Mouse (Mus musculus): Measurements from ENCODE around the gene Gse1. TPM values are rescaled to one million over a fixed set of nuclear protein-coding genes. Genes with fewer than 3 reads are reported as not detected.

The Gse1 gene
- polyA plus RNA-seq, 1 experiment = 57.1 TPM

DNA sequence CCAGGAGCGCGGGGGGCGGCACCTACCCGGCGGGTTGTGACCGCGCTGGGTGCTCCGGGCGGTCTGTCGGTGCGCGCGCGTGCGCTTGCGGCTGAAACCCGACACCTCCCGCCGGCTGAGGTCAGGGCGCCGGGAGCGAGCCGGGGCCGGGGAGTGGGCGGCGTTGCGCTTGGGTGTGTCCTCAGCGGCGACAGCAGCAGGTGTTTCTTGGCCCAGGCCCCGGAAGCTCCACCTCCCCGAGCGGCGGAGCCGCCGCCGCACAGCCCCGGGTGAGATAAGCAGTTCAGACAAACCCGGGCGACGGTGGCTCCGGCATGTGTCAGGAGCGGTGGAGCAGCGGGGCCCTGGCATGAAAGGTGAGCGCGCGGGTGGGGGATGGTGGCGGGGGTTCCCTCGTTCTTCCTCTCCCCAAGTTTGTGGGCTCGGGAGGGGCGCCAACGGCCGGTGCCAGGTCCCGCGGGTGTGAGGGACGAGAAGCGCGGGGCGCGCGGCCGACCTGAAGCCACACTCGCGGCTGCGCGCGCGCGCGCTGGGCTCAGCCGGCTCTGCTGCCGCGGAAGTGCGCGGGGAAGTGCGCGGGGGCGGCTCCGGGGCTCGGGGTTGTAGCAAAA lies 309.1 kb downstream of the Gse1 start:
- peak in 1 of 2 experiments; percentile 48 for DNase-seq (ENCODE audit: extremely low spot score in 1 of 2, low spot score in 1 of 2)

GRCm38 (mm10) chr8:120537818-120538396 lies 309.7 kb downstream of the Gse1 start:
- peak in 1 of 2 experiments; percentile 70 for DNase-seq (ENCODE audit: extremely low spot score in 1 of 2, low spot score in 1 of 2)

GRCm38 (mm10) chr8:120538397-120539240 lies 310.4 kb downstream of the Gse1 start:
- DNase-seq (ENCODE audit: extremely low spot score in 1 of 2, low spot score in 1 of 2) = peak in 1 of 2 experiments; percentile 78

- no peak for DNase-seq (ENCODE audit: extremely low spot score in 1 of 2, low spot score in 1 of 2)
Measured at GRCm38 (mm10) chr8:120539381-120539774, 311.1 kb downstream of the Gse1 start.

- no peak for DNase-seq (ENCODE audit: extremely low spot score in 1 of 2, low spot score in 1 of 2)
Measured at GRCm38 (mm10) chr8:120539775-120540625, 311.7 kb downstream of the Gse1 start.

- no peak for DNase-seq (ENCODE audit: extremely low spot score in 1 of 2, low spot score in 1 of 2)
Measured at GRCm38 (mm10) chr8:120542995-120543394, 314.7 kb downstream of the Gse1 start.

DNA sequence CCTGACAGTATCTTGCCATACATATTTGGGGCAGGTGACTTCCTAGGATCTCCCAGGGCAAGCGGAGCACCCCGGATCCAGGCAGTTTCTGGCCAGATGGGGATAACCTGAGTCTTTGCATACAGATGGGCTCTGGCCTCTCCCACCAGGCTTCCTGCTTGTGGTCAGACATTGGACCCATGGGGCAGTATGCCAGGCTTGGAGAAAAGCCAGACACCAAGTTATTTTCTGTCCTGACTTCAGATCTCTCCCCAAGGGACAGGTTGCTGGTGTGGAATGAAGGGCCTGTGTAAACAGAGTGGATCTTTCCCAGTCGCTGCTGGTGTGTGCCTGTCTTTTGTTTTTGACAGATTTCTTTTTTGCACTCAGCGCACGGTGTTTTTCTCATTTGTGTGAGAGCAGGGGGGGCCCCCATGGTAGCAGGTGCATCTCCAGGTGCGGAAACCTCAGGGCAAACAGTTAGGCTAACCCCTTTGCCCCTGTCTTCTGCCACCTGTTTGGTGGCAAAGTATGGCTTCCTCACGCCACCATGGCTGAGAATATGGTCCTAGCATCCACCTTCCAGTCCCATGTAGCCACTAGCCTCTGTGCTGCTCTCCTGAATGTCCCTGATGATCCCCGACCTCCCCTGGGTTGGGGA lies 315.3 kb downstream of the Gse1 start:
- DNase-seq (ENCODE audit: extremely low spot score in 1 of 2, low spot score in 1 of 2) = no peak

DNA sequence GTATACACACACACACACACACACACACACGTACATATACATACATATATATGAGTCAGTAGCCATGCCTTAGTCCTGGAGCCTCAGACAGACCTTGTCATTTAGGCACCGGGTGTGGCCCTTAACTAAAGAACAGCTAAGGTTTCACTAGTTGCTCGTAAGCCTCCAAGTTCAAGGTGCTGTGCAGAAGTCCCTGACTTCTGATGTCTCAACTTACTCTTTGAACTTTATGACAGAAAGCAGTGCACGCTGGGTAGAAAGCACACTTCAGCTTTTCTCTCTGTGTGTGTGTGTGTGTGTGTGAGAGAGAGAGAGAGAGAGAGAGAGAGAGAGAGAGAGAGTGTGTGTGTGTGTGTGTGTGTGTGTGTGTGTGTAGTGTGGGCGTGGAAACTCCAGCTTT lies 315.9 kb downstream of the Gse1 start:
- no peak for DNase-seq (ENCODE audit: extremely low spot score in 1 of 2, low spot score in 1 of 2)

GRCm38 (mm10) chr8:120547562-120547961 lies 319.3 kb downstream of the Gse1 start:
- DNase-seq (ENCODE audit: extremely low spot score in 1 of 2, low spot score in 1 of 2) = no peak

- DNase-seq (ENCODE audit: extremely low spot score in 1 of 2, low spot score in 1 of 2) = peak in 1 of 2 experiments; percentile 82
Measured at GRCm38 (mm10) chr8:120548313-120548761, 320.1 kb downstream of the Gse1 start.

- DNase-seq (ENCODE audit: extremely low spot score in 1 of 2, low spot score in 1 of 2) = peak in 1 of 2 experiments; percentile 58
Measured at GRCm38 (mm10) chr8:120549321-120549921, 321.2 kb downstream of the Gse1 start.

DNA sequence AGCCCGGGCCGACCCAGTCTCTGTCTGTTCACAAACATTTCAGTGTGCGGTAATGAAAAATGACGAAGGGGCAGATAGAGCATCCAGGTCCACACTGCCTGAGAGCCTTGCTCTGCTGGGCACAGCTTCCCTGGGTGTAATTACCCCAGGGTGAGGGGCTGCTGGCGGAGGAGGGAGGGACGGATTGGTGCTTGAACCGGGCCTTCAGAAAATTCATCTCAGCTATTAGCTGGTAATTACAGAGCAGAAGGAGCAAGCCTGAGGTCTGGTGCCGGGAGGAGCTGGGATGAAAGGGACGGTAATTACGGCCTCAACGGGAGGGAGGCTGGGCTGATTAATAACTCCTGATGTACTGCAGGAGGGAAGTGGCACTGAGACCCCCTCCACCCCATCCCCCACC lies 321.7 kb downstream of the Gse1 start:
- DNase-seq (ENCODE audit: extremely low spot score in 1 of 2, low spot score in 1 of 2) = no peak

GRCm38 (mm10) chr8:120550430-120550829 lies 322.2 kb downstream of the Gse1 start:
- no peak for DNase-seq (ENCODE audit: extremely low spot score in 1 of 2, low spot score in 1 of 2)

DNA sequence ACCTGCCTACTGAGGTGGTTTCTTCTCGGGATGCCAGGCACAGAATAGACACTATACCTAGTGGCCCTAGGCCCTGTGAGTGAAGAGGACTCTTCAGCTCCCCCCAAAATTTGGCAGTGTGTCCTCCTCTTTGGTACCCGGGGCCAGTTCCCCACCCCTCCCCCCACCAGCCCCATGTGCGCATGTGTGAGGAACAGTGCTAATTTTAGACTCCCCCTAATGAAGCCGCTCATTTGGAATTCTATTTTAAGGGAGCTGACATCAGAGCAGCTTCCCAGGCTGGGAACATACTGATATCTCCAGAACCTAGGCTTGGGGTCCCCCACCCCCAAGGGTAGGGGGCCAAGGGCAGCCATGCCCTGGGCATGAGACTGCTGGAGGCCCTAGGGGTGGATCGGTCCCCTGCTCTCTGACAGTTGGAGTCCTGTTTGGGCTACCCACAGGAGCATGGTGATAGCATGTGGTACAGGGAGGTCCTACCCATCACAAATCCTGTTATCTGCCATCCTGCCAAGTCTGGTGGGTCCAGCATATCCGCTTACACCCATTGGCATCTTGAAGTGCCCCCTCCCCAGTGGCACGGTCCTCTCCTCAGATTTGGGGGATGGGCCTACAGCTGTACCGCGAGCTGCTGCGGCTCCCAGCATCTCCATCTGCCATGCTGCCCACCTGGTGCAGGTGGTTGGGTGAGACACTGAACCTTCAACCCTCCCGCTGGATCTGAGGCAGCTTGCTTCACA lies 322.9 kb downstream of the Gse1 start:
- no peak for DNase-seq (ENCODE audit: extremely low spot score in 1 of 2, low spot score in 1 of 2)

GRCm38 (mm10) chr8:120551677-120551980 lies 323.4 kb downstream of the Gse1 start:
- DNase-seq (ENCODE audit: extremely low spot score in 1 of 2, low spot score in 1 of 2) = no peak

DNA sequence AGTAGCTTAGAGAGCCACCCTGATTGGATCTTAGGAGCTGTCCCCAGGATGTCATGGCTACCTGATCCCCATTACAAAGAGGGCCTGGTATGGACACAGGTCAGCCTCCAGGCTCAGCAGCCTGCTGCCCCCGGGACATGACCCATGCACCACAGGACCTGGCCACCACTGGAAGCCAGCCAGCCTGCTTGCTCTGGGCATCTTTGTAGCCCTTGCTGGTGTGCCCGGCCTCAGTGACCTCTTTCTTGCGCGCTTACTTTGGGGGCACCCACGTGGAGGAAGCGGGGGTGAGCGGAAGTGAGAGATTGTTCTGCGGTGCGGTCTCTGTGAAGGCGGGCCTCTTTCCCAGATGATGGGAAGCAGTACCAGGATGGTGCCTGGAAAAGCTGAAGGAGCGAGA lies 324.3 kb downstream of the Gse1 start:
- no peak for DNase-seq (ENCODE audit: extremely low spot score in 1 of 2, low spot score in 1 of 2)

- DNase-seq (ENCODE audit: extremely low spot score in 1 of 2, low spot score in 1 of 2) = no peak
Measured at GRCm38 (mm10) chr8:120553441-120554123, 325.3 kb downstream of the Gse1 start.

DNA sequence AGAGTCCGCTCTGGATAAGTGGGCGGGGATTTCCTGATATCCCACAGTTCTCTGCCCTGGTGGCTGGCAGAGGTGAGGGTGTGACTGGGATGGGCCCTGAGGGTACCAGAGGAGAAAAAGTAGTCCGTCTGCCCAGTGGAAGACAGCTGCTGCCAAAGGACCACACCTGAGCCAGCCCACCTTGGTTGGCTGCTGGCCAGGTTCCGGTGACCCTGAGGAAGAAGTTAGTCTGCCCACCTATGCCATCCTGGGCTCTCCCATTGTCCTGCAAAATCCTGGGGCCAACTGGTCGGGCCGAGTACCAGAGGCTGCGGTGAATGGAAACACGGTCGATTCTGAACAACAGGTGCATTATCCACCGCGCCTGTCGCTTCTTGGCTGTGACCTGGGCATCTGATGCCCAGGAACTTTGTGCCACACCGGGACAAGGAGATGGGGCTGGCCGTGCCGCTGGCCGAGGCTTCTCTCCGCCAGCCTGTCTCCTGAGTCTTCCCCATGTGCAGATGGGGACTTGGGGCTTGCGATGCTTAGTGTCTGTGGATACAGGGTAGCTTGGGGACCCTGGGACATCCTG lies 326.3 kb downstream of the Gse1 start:
- no peak for DNase-seq (ENCODE audit: extremely low spot score in 1 of 2, low spot score in 1 of 2)

Measured in frontal cortex, adult 2 months (tissue).